Mouse (Mus musculus) kidney, adult 2 months (tissue): ENCODE results near the gene Ube2e1.
A peak's percentile ranks its signal among the peaks of the same experiment; 100 is the strongest.

Experiments
- CTCF ChIP-seq: fragments of 200-500 bp; conservative IDR thresholded peaks from 2 replicates; pipeline ENCODE4 v1.5.1; 2011; ENCODE audit warnings: low read depth, mild to moderate bottlenecking, control low read depth, low read length, moderate library complexity, mixed read lengths; ENCODE audit not compliant: insufficient read depth, insufficient read length
- POLR2A ChIP-seq: fragments of 200-500 bp; IDR thresholded peaks from one replicate; pipeline ENCODE4 v1.6.1; 2011; ENCODE audit warnings: low read depth, low read length, control low read depth

GRCm38 (mm10) chr14:18377944-18378575 is 46.4 kb upstream of the Ube2e1 start:
- TF ChIP-seq POLR2A (no peak), CTCF (peak; percentile 48)
